Mouse (Mus musculus) liver, adult 2 months (tissue): Measurements from ENCODE around the gene Brd2. TPM values are rescaled to one million over a fixed set of nuclear protein-coding genes. Genes with fewer than 3 reads are reported as not detected.
A peak's percentile ranks its signal among the peaks of the same experiment; 100 is the strongest.

Experiments used
- DNase-seq: peaks from one replicate; pipeline ENCODE4 v3.0.0-alpha.2; 2011; ENCODE audit warnings: low read depth, low spot score; ENCODE audit errors: extremely low read depth
- H3K27ac ChIP-seq: fragments of 200-500 bp; replicated peaks from 2 replicates; pipeline ENCODE4 v1.5.1; 2012; ENCODE audit warnings: low read depth, mild to moderate bottlenecking, control low read depth, inconsistent platforms, low read length; ENCODE audit not compliant: insufficient read depth
- H3K27me3 ChIP-seq: fragments of 200-500 bp; 2 replicates; pipeline ENCODE4 v1.6.1; 2012; ENCODE audit warnings: mild to moderate bottlenecking, moderate library complexity, low read length, inconsistent platforms; ENCODE audit not compliant: control insufficient read depth, insufficient read depth
- H3K36me3 ChIP-seq: fragments of 200-500 bp; 2 replicates; pipeline ENCODE4 v1.6.1; 2012; ENCODE audit warnings: low read length, inconsistent platforms; ENCODE audit not compliant: control insufficient read depth, insufficient read depth
- H3K4me1 ChIP-seq: fragments of 200-500 bp; 2 replicates; pipeline ENCODE4 v1.6.1; 2011; ENCODE audit warnings: low read length; ENCODE audit not compliant: control insufficient read depth, insufficient read depth
- H3K4me3 ChIP-seq: fragments of 200-500 bp; 2 replicates; pipeline ENCODE4 v1.5.1; 2011; ENCODE audit warnings: low read depth, mild to moderate bottlenecking, control low read depth, low read length, moderate library complexity; ENCODE audit not compliant: insufficient read depth
- H3K79me2 ChIP-seq: fragments of 200-500 bp; 2 replicates; pipeline ENCODE4 v1.6.1; 2012; ENCODE audit warnings: inconsistent platforms, mild to moderate bottlenecking, low read length, moderate library complexity; ENCODE audit not compliant: control insufficient read depth, insufficient read depth
- H3K9ac ChIP-seq: fragments of 200-500 bp; 2 replicates; pipeline ENCODE4 v1.6.1; 2012; ENCODE audit warnings: low read depth, mild to moderate bottlenecking, control low read depth, inconsistent platforms, low read length
- CTCF ChIP-seq: fragments of 200-500 bp; IDR thresholded peaks from 2 replicates; pipeline ENCODE4 v1.5.1; 2011; ENCODE audit warnings: low read depth, low read length, control low read depth
- POLR2A ChIP-seq: fragments of 200-500 bp; IDR thresholded peaks from 2 replicates; pipeline ENCODE4 v1.6.1; 2011; ENCODE audit warnings: low read length, control low read depth; ENCODE audit not compliant: insufficient read depth; ENCODE audit errors: extremely low read depth
- WGBS: fragments of 180-500 bp; shearing (Covaris S2); methylation state at CpG from one replicate; pipeline ENCODE4 v1.1.7; 2018; 5-methylcytosine and 5-hydroxymethylcytosine counted together
- polyA plus RNA-seq: library from polyadenylated mRNA; depleted of rRNA; stranded (reverse); fragments of >200 nt; gene quantifications from 2 replicates; pipeline ENCODE4 v1.2.3, GENCODE M21; 2012
- total RNA-seq: library from RNA; depleted of rRNA; stranded (reverse); fragments of >200 nt; gene quantifications from 2 replicates; pipeline ENCODE4 v1.2.3, GENCODE M21; 2014

The Brd2 gene
- total and polyA plus RNA-seq, 2 experiments: 39.0 to 76.9 TPM

- peaks cover 5% of the 10 kb centered on the region; the same call in 1 of the 2 replicates for H3K79me2 ChIP-seq
Measured at GRCm38 (mm10) chr17:34124649-34125048, 2.2 kb upstream of the Brd2 start.

GRCm38 (mm10) chr17:34123518-34123917, 1.1 kb upstream of the Brd2 start:
- Histone ChIP-seq H3K36me3 (peaks cover 5% of the 10 kb centered on the region), H3K9ac (peak overlapping the region; percentile 31; the same call in 1 of the 2 replicates), H3K4me3 (no peak overlapping the region), H3K79me2 (peaks cover 11% of the 10 kb centered on the region), H3K4me1 (peaks cover 13% of the 10 kb centered on the region), H3K27me3 (no peaks in the 10 kb centered on the region), H3K27ac (0 out of 2 replicates have a peak overlapping the region, but pooled peaks have one; percentile 14)
- no peak for DNase-seq
- no peak for TF ChIP-seq POLR2A
- TF ChIP-seq CTCF: no peak
- 6% methylated on average over 2 of the region's 2 CpGs for WGBS

More at GRCm38 (mm10) chr17:34124649-34125048, 2.2 kb upstream of the Brd2 start:
- Histone ChIP-seq H3K4me1 (peaks cover 13% of the 10 kb centered on the region), H3K36me3 (no peaks in the 10 kb centered on the region), H3K9ac (no peak overlapping the region), H3K27me3 (no peaks in the 10 kb centered on the region), H3K4me3 (no peak overlapping the region), H3K27ac (no peak overlapping the region)
- WGBS: 74% methylated on average over 6 of the region's 6 CpGs
- no peak for TF ChIP-seq POLR2A
- DNase-seq: no peak

- Histone ChIP-seq H3K4me3 (peak overlapping the region; percentile 90), H3K9ac (peak overlapping the region; percentile 33; the same call in 1 of the 2 replicates), H3K36me3 (peaks cover 6% of the 10 kb centered on the region), H3K79me2 (peaks cover 15% of the 10 kb centered on the region), H3K4me1 (peaks cover 13% of the 10 kb centered on the region), H3K27ac (peak overlapping the region; percentile 76; the same call in 1 of the 2 replicates), H3K27me3 (no peaks in the 10 kb centered on the region)
- TF ChIP-seq POLR2A (no peak), CTCF (no peak)
- 2% methylated on average over 7 of the region's 7 CpGs for WGBS
- no peak for DNase-seq
Measured at GRCm38 (mm10) chr17:34123111-34123510, 677 bp upstream of the Brd2 start.

- Histone ChIP-seq H3K27ac (peak overlapping the region; percentile 95), H3K4me1 (peaks cover 7% of the 10 kb centered on the region), H3K9ac (peak overlapping the region; percentile 95), H3K4me3 (peak overlapping the region; percentile 90), H3K36me3 (peaks cover 14% of the 10 kb centered on the region), H3K79me2 (peaks cover 24% of the 10 kb centered on the region), H3K27me3 (no peaks in the 10 kb centered on the region)
- peak; percentile 75 for DNase-seq
- TF ChIP-seq POLR2A (no peak), CTCF (no peak)
- 3% methylated on average over 8 of the region's 10 CpGs for WGBS
Measured at GRCm38 (mm10) chr17:34121879-34122187, 601 bp downstream of the Brd2 start.

- TF ChIP-seq POLR2A: no peak; the same call in 1 of the 2 replicates
- no peak for TF ChIP-seq CTCF
- peak overlapping the region; percentile 95 for H3K27ac ChIP-seq
- under 1% methylated on average over 35 of the region's 35 CpGs for WGBS
- peaks cover 19% of the 10 kb centered on the region for H3K36me3 ChIP-seq
- peak overlapping the region; percentile 90 for H3K4me3 ChIP-seq
- H3K27me3 ChIP-seq: no peaks in the 10 kb centered on the region
- H3K9ac ChIP-seq: peak overlapping the region; percentile 95
- H3K4me1 ChIP-seq: peaks cover 9% of the 10 kb centered on the region
- peak; percentile 69 for DNase-seq
- peaks cover 26% of the 10 kb centered on the region for H3K79me2 ChIP-seq
Measured at GRCm38 (mm10) chr17:34121172-34121878, 1.1 kb downstream of the Brd2 start.

GRCm38 (mm10) chr17:34120814-34121171, 1.6 kb downstream of the Brd2 start:
- peaks cover 23% of the 10 kb centered on the region for H3K36me3 ChIP-seq
- H3K4me1 ChIP-seq: peaks cover 9% of the 10 kb centered on the region
- H3K4me3 ChIP-seq: peak overlapping the region; percentile 90
- peak overlapping the region; percentile 95 for H3K9ac ChIP-seq
- peaks cover 26% of the 10 kb centered on the region for H3K79me2 ChIP-seq
- H3K27ac ChIP-seq: peak overlapping the region; percentile 99
- DNase-seq: no peak
- WGBS: 1% methylated on average over 31 of the region's 31 CpGs
- TF ChIP-seq CTCF (no peak), POLR2A (no peak)
- H3K27me3 ChIP-seq: no peaks in the 10 kb centered on the region
